Mouse (Mus musculus) liver, embryonic 14.5 days (tissue): Measurements from ENCODE around the gene Prpf31.

Source experiments
- CTCF ChIP-seq: IDR thresholded peaks from 2 replicates; pipeline ENCODE4 v1.5.1; 2016; ENCODE audit warnings: antibody characterized with exemption, low read depth, control low read depth
- EP300 ChIP-seq: IDR thresholded peaks from 2 replicates; pipeline ENCODE4 v1.6.1; 2016; ENCODE audit warnings: antibody characterized with exemption, low read depth

GRCm38 (mm10) chr7:3658578-3658977 is 28.8 kb downstream of the Prpf31 start:
- TF ChIP-seq CTCF (no peak), EP300 (no peak)
